Mouse (Mus musculus) layer of hippocampus, postnatal 10 days (tissue): ENCODE results near the gene Arhgap11a. TPM values are rescaled to one million over a fixed set of nuclear protein-coding genes. Genes with fewer than 3 reads are reported as not detected.
A peak's percentile ranks its signal among the peaks of the same experiment; 100 is the strongest.

Source experiments
- DNase-seq, 2 experiments: peaks; one replicate each; pipeline ENCODE4 v3.0.0; 2021; ENCODE audit warnings: low spot score in 2 of 2
- total RNA-seq, 2 experiments: library from RNA; stranded (reverse); gene quantifications; 2 replicates each; pipeline ENCODE4 v1.2.3; 2021

The Arhgap11a gene
- total RNA-seq, 2 experiments from 2014 or later = 6.6 to 6.7 TPM

DNA sequence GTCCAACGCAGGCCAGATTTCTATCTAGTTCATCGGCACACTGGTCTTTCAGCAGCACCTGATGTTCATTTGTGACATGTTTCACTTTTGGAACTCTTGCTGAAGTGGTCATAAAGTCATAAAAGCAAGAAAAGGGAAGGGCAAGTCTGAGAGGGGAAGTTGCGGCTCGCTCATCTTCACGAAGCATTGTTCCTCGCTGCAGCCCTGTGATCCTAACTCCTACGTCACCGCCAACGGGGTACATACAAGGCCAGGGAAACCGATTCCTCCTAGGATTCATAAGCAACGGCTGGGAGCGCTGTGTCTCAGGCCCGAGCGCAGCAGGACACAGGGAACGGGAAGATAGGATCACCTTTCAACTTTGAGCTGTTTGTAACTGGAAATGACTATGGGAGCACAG lies 28.3 kb downstream of the Arhgap11a start:
- no peak for DNase-seq

GRCm38 (mm10) chr2:113817681-113818606 lies 30.5 kb downstream of the Arhgap11a start:
- DNase-seq = no peak

GRCm38 (mm10) chr2:113807640-113808039 lies 40.8 kb downstream of the Arhgap11a start:
- peak; percentile 75 to 82 for DNase-seq

GRCm38 (mm10) chr2:113806851-113807577 lies 41.4 kb downstream of the Arhgap11a start:
- DNase-seq = no peak

GRCm38 (mm10) chr2:113805765-113806164 lies 42.7 kb downstream of the Arhgap11a start:
- no peak for DNase-seq

DNA sequence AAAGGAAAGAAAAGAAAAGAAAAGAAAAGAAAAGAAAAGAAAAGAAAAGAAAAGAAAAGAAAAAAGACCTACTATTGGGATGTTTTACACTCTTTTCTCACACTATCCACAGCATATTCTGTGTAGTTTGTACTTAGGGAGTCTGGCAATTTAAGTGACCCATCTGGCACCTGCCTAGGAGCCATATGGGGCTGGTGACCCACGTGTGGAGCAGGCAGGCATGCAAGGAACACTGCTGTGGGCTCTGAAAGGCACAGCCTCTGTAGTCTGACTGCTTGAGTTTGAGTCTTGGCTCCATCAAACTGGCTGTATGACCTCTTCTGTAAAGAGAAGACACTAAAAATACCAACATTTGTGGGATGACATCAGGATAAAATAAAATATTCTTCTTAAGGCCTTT lies 44.7 kb downstream of the Arhgap11a start:
- DNase-seq = no peak

- no peak for DNase-seq
These were observed 47.6 kb downstream of the Arhgap11a start for GRCm38 (mm10) chr2:113800846-113801245.

DNA sequence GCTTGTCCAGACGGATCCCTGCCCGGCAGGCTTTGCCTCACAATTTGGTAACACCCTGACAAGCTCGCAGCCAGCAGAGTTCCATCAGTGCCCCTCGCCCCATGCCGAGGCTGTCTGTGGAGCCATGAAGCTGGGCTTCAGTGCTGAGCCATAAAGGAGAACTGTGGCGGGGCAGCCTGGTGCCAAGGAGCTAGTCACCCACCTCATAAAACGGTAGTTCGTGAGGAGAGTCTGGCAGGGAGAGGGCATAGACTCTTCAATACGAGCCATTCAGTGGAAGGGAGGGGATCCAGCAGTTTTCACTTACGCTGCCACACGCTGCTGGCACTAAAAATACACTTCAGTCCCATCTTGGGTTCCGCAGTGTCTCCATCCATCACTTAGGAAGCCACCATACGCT lies 49.9 kb downstream of the Arhgap11a start:
- DNase-seq = no peak

DNA sequence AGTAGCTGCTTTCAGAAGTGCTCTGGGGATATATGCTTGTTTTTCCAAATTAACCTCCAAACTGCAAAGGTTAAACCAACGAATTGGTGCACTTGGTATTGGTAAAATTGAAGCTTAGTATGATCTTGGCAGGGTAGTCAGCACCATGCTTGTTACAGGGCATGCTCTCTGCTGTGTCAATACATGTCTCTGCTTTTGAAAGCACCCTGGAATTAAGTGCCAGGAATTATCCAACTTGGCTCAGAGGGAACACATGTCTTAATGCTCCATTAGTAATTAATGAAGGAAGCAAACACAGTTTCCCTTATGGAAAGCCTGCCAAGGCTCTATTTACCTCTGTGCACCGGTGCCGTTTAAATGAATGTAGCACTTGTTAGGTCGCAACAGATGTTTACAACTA lies 53.3 kb downstream of the Arhgap11a start:
- DNase-seq = no peak

- no peak for DNase-seq
These were observed 54.9 kb downstream of the Arhgap11a start for GRCm38 (mm10) chr2:113793521-113793920.

DNA sequence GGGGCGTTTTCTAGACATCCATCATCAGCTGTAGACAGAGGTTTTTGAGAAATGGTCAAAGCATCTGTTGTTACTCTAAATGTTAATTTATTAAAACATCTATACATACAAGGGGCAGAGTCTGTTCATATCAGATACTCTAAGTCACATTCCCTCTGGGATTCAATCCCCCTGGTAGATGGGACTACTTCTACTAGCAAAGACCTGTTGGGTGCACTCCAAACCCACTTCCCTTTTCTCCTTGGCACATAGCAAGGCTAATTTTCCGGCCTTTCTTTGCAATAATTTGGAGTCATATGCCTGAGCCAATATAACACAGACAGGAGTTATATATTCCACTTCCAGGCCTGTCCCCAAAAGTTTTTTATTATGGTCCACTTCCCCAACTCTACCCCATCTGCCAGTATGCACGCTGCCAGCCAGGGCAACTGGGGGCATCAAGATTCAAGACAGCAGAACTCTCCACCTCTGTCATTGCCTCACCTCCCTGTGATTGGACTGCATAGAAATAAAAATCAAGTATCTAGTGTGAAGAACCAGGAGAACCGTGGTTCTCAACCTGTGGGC lies 59.6 kb downstream of the Arhgap11a start:
- no peak for DNase-seq

- no peak for DNase-seq
These were observed 60.6 kb downstream of the Arhgap11a start for GRCm38 (mm10) chr2:113787882-113788281.

- DNase-seq = no peak
These were observed 63.6 kb downstream of the Arhgap11a start for GRCm38 (mm10) chr2:113784851-113785250.

GRCm38 (mm10) chr2:113781521-113781920 lies 66.9 kb downstream of the Arhgap11a start:
- no peak for DNase-seq

Other genes with a start within 250 kb of the Arhgap11a start
- 1 to 10 TPM; 1.7 to 1.9 TPM for gene Grem1, start 90.0 kb downstream of the Arhgap11a start, total RNA-seq
- gene Scg5, start 19.5 kb downstream of the Arhgap11a start, total RNA-seq = 100 to 1,000 TPM; 272 TPM
- 10 to 100 TPM; 17.4 to 19.9 TPM for gene Gjd2, start 165.0 kb upstream of the Arhgap11a start, total RNA-seq
- not detected for gene Actc1, start 204.9 kb upstream of the Arhgap11a start, total RNA-seq